Mouse (Mus musculus) CH12.LX (cell line): Measurements from ENCODE around the gene Tmem56.

Experiments used
- CTCF ChIP-seq, 2 experiments: IDR thresholded peaks in 1 of 2; conservative IDR thresholded peaks in 1 of 2; 2 replicates each; pipeline ENCODE4 v1.5.1; 2011 to 2012; ENCODE audit warnings: low read depth in 2 of 2, low read length in 2 of 2, improper control_type of control experiment in 1 of 2, inconsistent platforms in 1 of 2, mild to moderate bottlenecking in 1 of 2, moderate library complexity in 1 of 2
- ETS1 ChIP-seq: conservative IDR thresholded peaks from 2 replicates; pipeline ENCODE4 v1.6.1; 2012; ENCODE audit warnings: low read depth, mild to moderate bottlenecking, inconsistent platforms, low read length, improper control_type of control experiment, moderate library complexity
- POLR2A ChIP-seq: IDR thresholded peaks from 2 replicates; pipeline ENCODE4 v1.6.1; 2011; ENCODE audit warnings: low read depth, mild to moderate bottlenecking, improper control_type of control experiment, low read length

DNA sequence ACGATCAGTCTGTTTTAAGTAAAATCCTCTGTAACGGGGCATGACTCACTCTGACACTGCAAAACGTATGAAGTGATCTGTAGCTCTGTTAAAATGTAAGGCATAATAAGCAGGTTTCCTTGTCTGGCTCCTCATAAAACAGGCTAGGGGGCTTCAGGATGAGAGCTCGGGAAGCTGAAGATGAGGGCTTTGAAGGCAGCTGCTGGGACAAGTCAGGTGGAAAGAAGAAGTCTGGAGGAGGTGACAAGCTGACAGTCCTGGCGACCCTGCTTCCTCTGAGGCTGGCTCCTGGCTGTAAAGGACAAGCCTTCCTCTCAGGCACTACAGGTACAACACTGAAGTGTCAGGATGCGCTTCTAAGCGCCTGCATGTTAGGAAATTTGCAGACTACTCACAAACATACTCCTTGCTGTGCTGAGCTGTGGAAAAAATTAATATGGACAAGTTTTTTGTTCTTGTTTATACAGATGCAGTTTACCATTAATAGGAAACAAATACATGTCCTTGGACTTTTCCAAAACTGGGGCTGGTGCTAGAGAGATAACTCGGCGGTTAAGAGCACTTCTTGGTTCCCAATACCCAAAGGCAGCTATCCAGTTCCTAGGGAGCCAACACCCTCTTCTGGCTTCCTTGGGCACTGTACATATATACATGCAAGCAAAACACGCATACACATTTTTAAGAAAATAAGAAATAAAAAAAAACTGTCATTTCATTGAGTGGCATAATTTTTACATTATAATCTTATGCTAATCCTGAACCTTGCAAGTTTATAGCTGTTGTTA lies 125.2 kb downstream of the Tmem56 start:
- no peak for TF ChIP-seq ETS1
- TF ChIP-seq CTCF (conservative IDR thresholded peaks at IDR 0.05 in 1 of 2, IDR thresholded peaks at IDR 0.05 in 1 of 2; ENCODE audit: low read depth in 2 of 2, low read length in 2 of 2) = no peak
- TF ChIP-seq POLR2A = no peak
